Mouse (Mus musculus): ENCODE measurements around the gene Gm10681.

- TF ChIP-seq MYB (IDR thresholded peaks at IDR 0.05; ENCODE audit: low read depth, low read length), result no peak
- no peak for TF ChIP-seq TBP (IDR thresholded peaks at IDR 0.05; ENCODE audit: low read depth, low read length)
- TF ChIP-seq TAL1 (IDR thresholded peaks at IDR 0.05; ENCODE audit: low read length), result no peak
- TF ChIP-seq ZNF384 (IDR thresholded peaks at IDR 0.05; ENCODE audit: low read depth, low read length), result no peak
- no peak for TF ChIP-seq USF2 (IDR thresholded peaks at IDR 0.05; ENCODE audit: borderline replicate concordance in 1 of 2, insufficient read depth in 1 of 2, low read depth in 1 of 2, low read length in 2 of 2)
- no peak for TF ChIP-seq MXI1 (IDR thresholded peaks at IDR 0.05; ENCODE audit: low read depth, low read length)
- no peak for TF ChIP-seq KAT2A (conservative IDR thresholded peaks at IDR 0.05; ENCODE audit: low read depth, low read length)
- no peak for TF ChIP-seq MEF2A (IDR thresholded peaks at IDR 0.05; ENCODE audit: extremely low read depth, insufficient replicate concordance, low read depth, low read length, poor library complexity, severe bottlenecking)
- TF ChIP-seq BHLHE40 (IDR thresholded peaks at IDR 0.05; ENCODE audit: borderline replicate concordance, low read depth, low read length), result no peak
- no peak for TF ChIP-seq ZKSCAN1 (IDR thresholded peaks at IDR 0.05; ENCODE audit: low read depth, low read length)
- TF ChIP-seq EP300 (IDR thresholded peaks at IDR 0.05; ENCODE audit: low read depth in 1 of 2, low read length in 2 of 2), result no peak
- no peak for TF ChIP-seq POLR2A (IDR thresholded peaks at IDR 0.05; ENCODE audit: control insufficient read depth in 1 of 2, insufficient read depth in 1 of 2, low read depth in 1 of 2, low read length in 2 of 2, poor library complexity in 1 of 2)
- no peak for TF ChIP-seq GATA1 (IDR thresholded peaks at IDR 0.05; ENCODE audit: low read depth, low read length)
Observed at GRCm38 (mm10) chr3:98635145-98635544, 46.5 kb upstream of the Gm10681 start.
